Mouse (Mus musculus): ENCODE measurements around the gene Zfhx3.
A peak's percentile ranks its signal among the peaks of the same experiment; 100 is the strongest.

Gene Zfhx3

GRCm38 (mm10) chr8:108897347-108898100 lies 955.1 kb downstream of the Zfhx3 start:
- DNase-seq (ENCODE audit: low spot score), result no peak

DNA sequence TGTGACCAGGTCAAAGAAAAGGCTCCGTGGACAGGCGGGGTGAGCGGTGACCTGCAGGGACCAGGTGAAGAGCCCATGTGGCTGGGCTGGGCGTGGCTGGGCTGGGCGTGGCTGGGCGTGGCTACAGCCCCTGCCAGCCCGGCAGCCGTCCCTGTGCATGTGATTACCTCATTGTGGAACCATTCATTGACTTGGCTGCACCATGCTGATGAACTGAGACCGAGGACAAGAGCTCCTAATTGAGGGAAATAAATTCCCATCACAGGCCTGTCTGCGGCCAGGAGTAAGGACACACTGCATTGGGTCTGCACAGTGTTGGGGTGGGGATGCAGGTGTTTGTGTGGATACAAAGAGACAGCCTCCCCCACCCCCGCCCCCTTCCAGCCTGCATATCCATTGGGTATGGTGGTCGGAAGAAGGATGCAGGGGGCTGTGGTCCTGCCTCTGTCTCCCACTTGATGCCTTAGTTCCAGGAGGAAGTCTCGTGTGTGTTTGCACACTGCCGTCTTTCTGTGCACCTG lies 956.9 kb downstream of the Zfhx3 start:
- DNase-seq (ENCODE audit: low spot score), result no peak

- DNase-seq (ENCODE audit: low spot score), result no peak
Observed at GRCm38 (mm10) chr8:108900541-108900940, 958.1 kb downstream of the Zfhx3 start.

- DNase-seq (ENCODE audit: low spot score), result no peak
Observed at GRCm38 (mm10) chr8:108901208-108901607, 958.8 kb downstream of the Zfhx3 start.

DNA sequence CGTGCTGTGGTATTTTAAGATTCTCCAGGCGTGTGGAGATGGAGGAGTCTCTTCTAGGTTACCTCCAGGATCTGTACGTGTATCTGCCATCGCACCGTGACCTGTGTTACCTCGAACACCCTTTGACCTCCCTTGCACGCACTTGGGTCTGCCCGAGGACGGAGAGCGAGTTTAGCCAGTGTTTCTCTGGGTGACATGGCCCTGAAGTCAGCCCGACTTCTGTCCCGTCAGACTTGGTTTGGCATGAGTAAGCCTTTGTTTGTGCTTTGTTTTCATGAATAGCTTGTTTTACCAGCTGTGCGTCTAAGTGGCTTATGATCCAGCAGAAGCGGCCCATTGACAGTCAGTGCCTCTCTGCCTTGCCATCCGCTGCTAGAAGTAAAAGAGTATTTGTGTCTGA lies 961.1 kb downstream of the Zfhx3 start:
- no peak for DNase-seq (ENCODE audit: low spot score)

GRCm38 (mm10) chr8:108904288-108904971 lies 962.0 kb downstream of the Zfhx3 start:
- no peak for DNase-seq (ENCODE audit: low spot score)

GRCm38 (mm10) chr8:108908066-108908465 lies 965.6 kb downstream of the Zfhx3 start:
- no peak for DNase-seq (ENCODE audit: low spot score)

DNA sequence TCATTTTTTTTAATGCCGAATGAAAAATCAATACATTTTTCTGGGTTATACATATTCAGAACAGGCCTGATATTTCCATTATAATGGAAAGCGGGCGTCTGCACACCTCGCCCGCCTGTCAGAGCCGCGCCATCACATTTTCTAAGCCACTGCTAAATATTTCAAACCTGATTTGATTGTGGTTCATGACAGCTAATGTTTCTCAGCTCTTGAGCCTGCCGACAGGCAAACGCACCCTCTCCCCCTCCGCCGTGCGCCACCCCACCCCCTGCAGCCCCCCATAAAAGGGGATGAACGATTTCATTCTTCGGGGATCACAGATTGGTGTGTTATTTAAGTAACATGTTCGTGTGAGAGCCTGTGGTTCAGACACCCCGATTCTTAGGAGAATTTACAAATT lies 966.1 kb downstream of the Zfhx3 start:
- no peak for DNase-seq (ENCODE audit: low spot score)

DNA sequence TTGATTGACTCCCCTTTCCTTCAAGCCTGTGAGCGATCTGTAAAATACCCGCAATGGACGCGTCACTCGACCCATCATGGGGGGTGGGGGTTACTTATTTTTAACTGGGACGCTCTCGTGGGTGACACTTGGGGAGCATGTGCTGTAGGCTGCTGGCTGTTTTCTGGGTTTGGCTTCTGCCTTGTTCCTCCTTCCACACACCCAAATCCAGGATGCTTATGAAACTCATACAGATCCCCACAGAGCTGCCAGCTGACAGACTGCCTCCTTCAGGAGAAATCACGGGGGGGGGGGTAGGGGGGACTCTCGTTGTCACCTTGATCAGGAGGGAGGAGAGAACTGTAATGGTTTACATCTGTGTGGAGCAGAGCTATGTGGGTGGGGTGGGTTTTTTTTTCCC lies 966.6 kb downstream of the Zfhx3 start:
- DNase-seq (ENCODE audit: low spot score), result no peak

DNA sequence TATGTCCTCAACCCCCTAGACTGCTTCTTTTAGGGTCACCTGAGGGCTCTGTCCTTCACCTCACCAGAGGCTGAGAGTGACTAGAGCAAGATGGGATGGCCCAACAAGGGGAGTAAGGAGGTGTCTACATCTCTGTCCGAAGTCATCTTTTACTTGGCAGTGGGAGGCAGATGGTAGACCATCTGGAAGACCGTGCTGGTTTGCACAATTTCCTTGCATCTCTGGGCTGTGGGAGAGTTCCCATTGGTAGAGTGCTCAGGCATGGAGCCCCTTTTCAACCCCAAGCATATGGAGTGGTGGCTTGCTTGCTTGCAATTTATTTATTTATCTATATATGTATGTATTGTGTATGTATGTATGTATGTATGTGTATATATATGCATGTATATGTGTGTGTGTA lies 967.0 kb downstream of the Zfhx3 start:
- no peak for DNase-seq (ENCODE audit: low spot score)

DNA sequence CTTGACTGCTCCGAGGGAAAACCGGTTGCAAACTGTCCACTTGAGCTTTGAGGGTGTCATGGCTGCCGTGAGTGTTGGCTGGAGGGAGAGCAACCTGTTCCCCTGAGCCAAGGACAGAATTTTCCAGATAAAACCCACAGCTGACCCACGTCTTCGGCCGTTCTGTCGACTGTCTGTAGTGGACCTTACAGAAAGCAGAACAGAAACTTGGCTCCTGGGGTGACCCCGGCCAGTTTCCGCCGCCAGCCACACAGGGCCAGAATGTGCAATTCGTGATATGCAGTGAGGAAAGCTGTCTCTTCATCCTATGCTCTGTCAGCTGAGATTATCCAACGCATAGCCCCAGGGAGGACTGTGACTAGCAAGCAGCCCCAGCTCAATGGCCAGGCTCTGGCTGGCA lies 968.4 kb downstream of the Zfhx3 start:
- no peak for DNase-seq (ENCODE audit: low spot score)

DNA sequence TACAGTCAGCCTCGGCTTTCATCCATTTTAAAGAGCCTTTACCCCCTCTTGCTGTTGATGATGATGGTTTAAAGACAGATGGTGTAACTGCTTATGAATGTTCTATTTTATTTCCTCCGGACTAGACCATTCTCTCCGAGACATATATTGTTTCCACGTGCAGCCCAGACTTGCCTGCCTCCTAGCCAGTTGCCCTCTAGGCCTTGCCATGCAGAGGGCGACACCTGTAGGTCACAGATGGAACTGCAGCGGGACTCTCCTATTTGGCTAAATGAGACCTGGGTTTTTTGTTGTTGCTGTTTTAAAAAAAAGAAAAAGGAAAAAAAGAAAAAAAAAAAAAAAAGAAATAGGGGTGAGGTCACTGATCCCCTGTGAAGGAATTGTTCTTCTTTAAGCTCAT lies 969.1 kb downstream of the Zfhx3 start:
- peak; percentile 90 for DNase-seq (ENCODE audit: low spot score)

- DNase-seq (ENCODE audit: low spot score), result no peak
Observed at GRCm38 (mm10) chr8:108912998-108913397, 970.6 kb downstream of the Zfhx3 start.

GRCm38 (mm10) chr8:108915425-108915824 lies 973.0 kb downstream of the Zfhx3 start:
- no peak for DNase-seq (ENCODE audit: low spot score)

GRCm38 (mm10) chr8:108915876-108916275 lies 973.4 kb downstream of the Zfhx3 start:
- no peak for DNase-seq (ENCODE audit: low spot score)

DNA sequence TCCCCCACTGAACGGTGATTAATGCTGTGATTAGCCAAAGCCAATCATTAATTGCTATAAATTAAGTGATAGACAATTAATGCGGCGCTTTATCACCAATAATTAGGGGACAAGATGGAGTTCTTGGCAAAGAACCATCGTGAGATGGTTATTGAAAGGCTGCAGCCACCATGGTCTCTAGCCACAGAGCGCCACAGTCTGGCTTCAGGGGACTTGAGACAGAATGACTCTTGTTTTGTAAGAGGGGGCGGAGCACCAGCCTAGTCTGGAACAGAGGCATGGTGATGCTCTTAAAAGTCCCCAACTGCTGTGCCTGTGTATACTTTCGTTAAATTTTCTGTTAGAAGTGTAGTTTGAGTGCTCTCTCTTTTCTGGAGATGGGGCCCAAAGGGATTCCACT lies 977.7 kb downstream of the Zfhx3 start:
- no peak for DNase-seq (ENCODE audit: low spot score)

DNA sequence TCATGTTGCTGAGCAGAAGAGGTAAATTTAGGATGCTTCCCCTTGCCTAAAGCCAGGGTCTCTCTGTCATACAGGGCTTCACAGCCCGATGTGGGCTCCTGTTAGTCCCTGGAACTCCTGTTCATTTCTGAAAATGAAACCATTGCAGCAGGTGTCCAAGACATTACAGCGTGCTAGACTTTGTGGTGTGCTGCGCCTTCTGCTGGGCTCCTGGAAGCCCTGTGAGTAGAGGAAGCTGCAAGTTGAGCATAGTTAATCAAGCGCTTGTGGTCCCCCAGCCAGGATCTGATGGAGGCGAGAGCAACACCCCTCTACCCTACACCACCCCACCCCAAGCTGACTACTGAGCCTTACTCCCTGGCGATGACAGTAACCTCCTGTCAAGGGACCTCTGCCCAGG lies 980.7 kb downstream of the Zfhx3 start:
- no peak for DNase-seq (ENCODE audit: low spot score)

DNA sequence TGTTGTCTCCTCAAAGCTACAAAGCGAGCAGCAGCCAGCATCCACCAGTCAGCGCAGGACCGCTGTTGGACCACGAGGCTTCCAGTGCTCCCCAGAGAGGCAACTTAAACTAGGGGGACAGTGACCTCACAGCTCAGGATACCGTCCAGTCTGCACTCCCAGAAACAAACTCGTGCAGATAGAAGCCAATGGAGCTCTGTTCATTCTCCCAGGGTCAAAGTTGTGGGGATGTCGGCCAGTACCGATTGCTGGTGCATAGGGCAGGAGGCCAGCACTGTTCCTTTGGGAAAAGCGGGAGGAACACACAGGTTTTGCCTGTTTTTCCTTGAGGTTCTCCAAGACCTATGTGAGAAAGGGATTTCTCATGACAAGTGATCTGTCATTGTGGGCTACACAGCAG lies 982.1 kb downstream of the Zfhx3 start:
- no peak for DNase-seq (ENCODE audit: low spot score)

DNA sequence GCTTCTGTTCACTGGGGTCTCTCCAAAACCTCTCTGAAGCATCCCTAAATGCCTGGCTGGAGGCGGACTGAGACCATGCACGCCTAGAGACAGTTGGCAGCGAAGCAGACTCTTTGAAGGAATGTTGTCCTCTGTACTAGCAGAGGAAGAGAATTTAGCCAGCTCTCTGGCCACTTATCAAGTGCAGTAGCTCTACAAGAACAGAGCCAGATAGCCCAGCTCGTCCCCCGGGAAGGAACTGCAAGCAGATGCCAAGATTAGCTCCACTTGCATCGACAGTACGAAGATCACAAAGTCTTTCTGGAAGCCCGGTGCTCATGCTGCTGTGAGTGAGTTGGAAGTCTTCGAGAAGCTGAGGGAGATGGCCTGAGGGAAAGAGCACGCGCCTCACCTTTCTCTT lies 983.7 kb downstream of the Zfhx3 start:
- DNase-seq (ENCODE audit: low spot score), result no peak

- no peak for DNase-seq (ENCODE audit: low spot score)
Observed at GRCm38 (mm10) chr8:108930635-108931034, 988.2 kb downstream of the Zfhx3 start.

DNA sequence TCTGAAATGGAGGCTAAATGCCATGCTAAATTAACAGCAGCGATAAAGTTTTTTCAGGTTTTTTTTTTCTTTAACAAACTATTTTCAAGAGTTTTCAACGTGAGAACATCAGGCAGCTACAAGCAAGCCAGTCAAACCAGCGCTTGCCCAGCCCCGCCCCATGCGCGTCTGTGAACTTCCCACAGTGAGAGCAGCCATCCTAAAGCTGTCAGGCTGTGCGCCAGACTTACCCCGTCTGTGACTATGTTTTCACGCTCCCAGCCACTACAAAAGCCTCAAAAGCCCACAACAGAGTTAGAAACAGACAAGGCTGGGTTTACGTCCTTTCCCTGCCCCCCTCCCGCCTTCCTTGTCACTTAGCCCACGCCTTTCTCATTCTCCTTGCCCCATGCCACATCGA lies 989.4 kb downstream of the Zfhx3 start:
- DNase-seq (ENCODE audit: low spot score), result no peak

- DNase-seq (ENCODE audit: low spot score), result no peak
Observed at GRCm38 (mm10) chr8:108932729-108933128, 990.3 kb downstream of the Zfhx3 start.

DNA sequence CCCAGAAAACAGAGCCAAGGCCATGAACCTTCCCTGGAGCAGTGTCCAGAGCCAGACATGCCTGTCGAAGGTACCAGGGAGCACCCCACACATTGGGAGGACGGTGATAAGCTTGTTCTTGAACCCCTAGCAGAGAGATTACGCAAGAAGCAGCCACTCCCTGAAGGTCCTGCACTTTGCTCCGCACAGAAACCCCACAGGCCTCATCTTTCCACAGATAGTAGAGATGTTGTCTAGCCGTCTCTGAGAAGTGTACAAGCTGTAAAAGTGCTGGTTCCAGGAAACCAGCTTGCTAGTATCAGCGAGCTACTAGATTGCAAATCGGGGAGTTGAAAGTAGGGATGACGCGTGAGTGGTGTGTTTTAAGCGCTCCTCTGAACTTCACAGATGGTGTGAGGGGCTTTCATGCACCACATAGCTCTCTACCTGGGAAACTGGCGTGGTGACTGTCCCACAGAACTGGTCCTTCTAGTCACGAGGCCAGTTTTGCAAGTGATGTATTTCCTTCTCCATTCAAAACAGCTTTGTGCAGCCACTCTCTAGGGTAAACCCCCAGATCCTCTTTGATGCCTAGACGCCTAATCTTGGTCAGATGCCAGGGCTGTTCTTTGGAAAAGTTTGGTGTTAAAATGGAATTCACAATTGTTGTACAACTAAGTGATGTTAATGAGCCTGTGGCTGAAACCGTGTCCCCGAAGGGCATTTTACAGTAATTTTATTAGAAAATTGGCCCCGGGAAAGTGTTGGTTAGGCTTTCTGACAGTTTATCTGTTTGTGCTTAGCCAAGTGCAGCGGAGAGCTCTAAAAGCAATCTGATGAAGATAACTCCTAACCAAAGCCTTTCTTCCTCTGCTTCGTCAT lies 993.6 kb downstream of the Zfhx3 start:
- no peak for DNase-seq (ENCODE audit: low spot score)
